Mouse (Mus musculus) kidney, embryonic 16.5 days (tissue): ENCODE results near the gene Dazap1. TPM values are rescaled to one million over a fixed set of nuclear protein-coding genes. Genes with fewer than 3 reads are reported as not detected.
"Not testable (repeated sequence)": the region's sequence is repeated elsewhere in the genome, so short reads cannot be mapped to it uniquely, and the experiment has no call there.

Experiments
- ATAC-seq: fragments of 200-750 bp; cut with Nextera tagmentation; 2 replicates; pipeline ENCODE4 v1.8.0; 2017; ENCODE audit warnings: moderate TSS enrichment; ENCODE audit not compliant: low FRiP score, low TSS enrichment
- H3K27ac ChIP-seq: fragments of 300-500 bp; sonication (generic); 2 replicates; pipeline ENCODE4 v1.5.1; 2014; ENCODE audit warnings: low read length
- H3K27me3 ChIP-seq: fragments of 300-500 bp; sonication (generic); 2 replicates; pipeline ENCODE4 v1.6.1; 2014; ENCODE audit warnings: low read length, control low read depth, mixed read lengths; ENCODE audit not compliant: insufficient read depth
- H3K36me3 ChIP-seq: fragments of 300-500 bp; sonication (generic); 2 replicates; pipeline ENCODE4 v1.6.1; 2014; ENCODE audit warnings: low read length, control low read depth, mixed read lengths; ENCODE audit not compliant: insufficient read depth
- H3K4me1 ChIP-seq: fragments of 300-500 bp; sonication (generic); 2 replicates; pipeline ENCODE4 v1.6.1; 2014; ENCODE audit warnings: low read length, control low read depth, mixed read lengths; ENCODE audit not compliant: insufficient read depth
- H3K4me2 ChIP-seq: fragments of 300-500 bp; sonication (generic); replicated peaks from 2 replicates; pipeline ENCODE4 v1.6.1; 2014; ENCODE audit warnings: low read depth, low read length
- H3K4me3 ChIP-seq: fragments of 300-500 bp; sonication (generic); 2 replicates; pipeline ENCODE4 v1.5.1; 2014; ENCODE audit warnings: mild to moderate bottlenecking, low read length
- H3K9ac ChIP-seq: fragments of 300-500 bp; sonication (generic); replicated peaks from 2 replicates; pipeline ENCODE4 v1.6.1; 2014; ENCODE audit warnings: low read length
- H3K9me3 ChIP-seq: fragments of 300-500 bp; sonication (generic); 2 replicates; pipeline ENCODE4 v1.6.1; 2016; ENCODE audit warnings: low read length, control low read depth
- WGBS: fragments of 180-500 bp; shearing (Covaris S2); extraction: QIAGEN DNeasy Blood & Tissue Kit; methylation state at CpG from one replicate; pipeline ENCODE4 v1.1.7; 2014; 5-methylcytosine and 5-hydroxymethylcytosine counted together
- polyA plus RNA-seq: library from polyadenylated mRNA; unstranded; fragments of >200 nt; fragmentation: Nextera tagmentation; extraction: Ambion mirVana; gene quantifications from 2 replicates; pipeline ENCODE4 v1.2.1, GENCODE M21; 2015

Gene Dazap1
- polyA plus RNA-seq, 1 experiment from 2014 or later, result 55.4 TPM

DNA sequence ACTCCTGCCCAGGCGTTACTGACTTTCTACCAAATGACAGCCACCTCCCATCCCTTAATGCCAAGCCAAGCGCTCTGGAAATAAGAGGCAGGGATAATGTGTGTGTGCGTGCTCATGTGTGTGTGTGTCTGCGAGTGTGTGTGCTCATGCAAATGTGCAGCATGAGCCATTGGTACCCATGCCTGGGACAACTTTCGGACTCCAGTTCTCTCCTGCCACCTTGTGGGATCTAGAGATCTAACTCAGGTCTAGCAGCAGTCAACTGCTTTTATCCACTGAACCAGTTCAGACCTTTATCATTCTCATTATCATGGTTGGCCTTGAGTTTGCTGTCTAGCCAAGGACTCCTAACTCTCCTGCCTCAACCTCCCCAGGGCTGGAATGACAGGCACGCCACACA, 13.4 kb upstream of the Dazap1 start:
- Histone ChIP-seq H3K27me3 (no peaks in the 10 kb centered on the region), H3K36me3 (peaks cover 19% of the 10 kb centered on the region), H3K4me2 (no peak overlapping the region), H3K9ac (no peak overlapping the region), H3K27ac (no peak overlapping the region), H3K9me3 (no peaks in the 10 kb centered on the region), H3K4me1 (peaks cover 17% of the 10 kb centered on the region), H3K4me3 (no peak overlapping the region)
- no peak for ATAC-seq
- 41% methylated on average over 6 of the region's 6 CpGs for WGBS

DNA sequence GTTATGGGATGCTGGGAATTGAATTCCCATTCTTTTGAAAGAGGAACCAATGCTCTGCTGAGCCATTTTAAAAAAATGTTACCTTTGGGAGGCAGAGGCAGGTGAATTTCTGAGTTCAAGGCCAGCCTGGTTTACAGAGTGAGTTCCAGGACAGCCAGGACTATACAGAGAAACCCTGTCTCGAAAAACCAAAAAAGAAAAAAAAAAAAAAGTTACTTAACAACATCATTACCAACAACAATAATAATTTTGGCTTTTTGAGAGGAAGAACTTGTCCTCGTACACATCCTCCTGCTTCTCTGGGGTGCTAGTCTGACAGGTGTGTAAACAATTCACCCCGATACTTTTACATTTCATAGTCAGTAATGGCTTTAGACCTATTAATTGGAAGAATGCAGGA, 12.8 kb upstream of the Dazap1 start:
- H3K27me3 ChIP-seq, H3K9ac ChIP-seq, ATAC-seq, H3K9me3 ChIP-seq, H3K27ac ChIP-seq: not testable (repeated sequence)
- WGBS, result 27% methylated on average over 3 of the region's 3 CpGs
- H3K4me1 ChIP-seq, result peaks cover 17% of the 10 kb centered on the region
- peak overlapping the region; percentile 97 for H3K4me3 ChIP-seq
- peak overlapping the region; percentile 51 for H3K4me2 ChIP-seq
- peaks cover 14% of the 10 kb centered on the region for H3K36me3 ChIP-seq

DNA sequence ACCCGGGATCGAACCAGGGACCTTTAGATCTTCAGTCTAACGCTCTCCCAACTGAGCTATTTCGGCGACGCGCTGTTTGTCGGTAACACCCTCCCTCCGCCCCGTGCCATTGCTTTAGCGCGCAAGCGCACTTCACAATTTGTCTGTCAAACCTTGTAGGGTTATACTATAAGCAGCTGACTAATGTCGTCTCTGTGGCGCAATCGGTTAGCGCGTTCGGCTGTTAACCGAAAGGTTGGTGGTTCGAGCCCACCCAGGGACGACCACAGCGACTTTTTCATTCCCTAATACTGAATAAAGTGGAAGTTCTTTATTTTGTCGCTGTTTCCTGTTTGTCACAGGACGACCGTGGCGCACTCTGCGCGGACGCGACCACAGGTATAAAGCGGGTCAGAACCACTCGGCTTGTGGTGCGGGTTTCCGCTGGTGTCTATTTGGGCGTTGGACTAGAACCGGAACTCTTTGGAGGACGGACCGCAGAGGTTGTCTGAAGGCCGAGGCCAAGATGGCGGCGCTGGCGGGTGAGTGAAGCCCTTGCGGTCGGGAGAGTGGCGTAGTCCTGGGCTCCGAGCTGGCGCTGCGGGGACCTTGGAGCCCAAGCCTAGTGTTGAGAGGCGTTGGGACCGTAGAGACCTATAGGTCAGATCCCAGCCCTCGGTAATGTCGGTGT, 12.2 kb upstream of the Dazap1 start, which contains the start of gene Ndufs7:
Gene Ndufs7 (plus strand): TSS at position 151 of the 670 bp plus-strand sequence.
- peak within 1 kb of the TSS; percentile 97 for H3K4me3 ChIP-seq
- no peaks in the 10 kb centered on the region for H3K27me3 ChIP-seq
- no peaks in the 10 kb centered on the region for H3K9me3 ChIP-seq
- peaks cover 17% of the 10 kb centered on the region for H3K4me1 ChIP-seq
- WGBS, result 0% methylated on average over 53 of the region's 53 CpGs
- peak within 1 kb of the TSS; percentile 96 for H3K9ac ChIP-seq
- H3K4me2 ChIP-seq, result peak within 1 kb of the TSS; percentile 84
- H3K36me3 ChIP-seq, result peaks cover 14% of the 10 kb centered on the region
- ATAC-seq, result peak; percentile 90
- H3K27ac ChIP-seq, result peak within 1 kb of the TSS; percentile 96

DNA sequence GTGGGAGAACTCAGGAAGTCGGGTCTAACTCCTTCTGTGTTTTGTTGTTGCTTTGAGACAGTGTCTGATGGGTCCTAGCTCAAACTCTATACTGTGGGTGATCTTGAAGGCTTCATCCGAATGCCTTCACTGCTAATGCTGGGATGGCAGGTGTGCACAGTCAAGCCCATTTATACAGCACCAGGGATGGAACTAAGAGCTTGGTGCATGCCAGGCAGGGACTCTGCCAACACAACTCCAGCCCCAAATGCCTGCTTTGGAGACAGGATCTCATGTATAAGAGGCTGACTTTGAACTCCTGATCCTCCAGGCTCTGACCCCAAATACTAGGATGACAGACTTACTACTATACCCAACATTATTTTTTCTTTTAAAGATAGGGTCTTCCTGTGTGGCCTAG, 11.2 kb upstream of the Dazap1 start:
- no peaks in the 10 kb centered on the region for H3K27me3 ChIP-seq
- no peak overlapping the region for H3K27ac ChIP-seq
- peak overlapping the region; percentile 96 for H3K9ac ChIP-seq
- peak overlapping the region; percentile 84 for H3K4me2 ChIP-seq
- H3K9me3 ChIP-seq, result no peaks in the 10 kb centered on the region
- peak overlapping the region; percentile 97 for H3K4me3 ChIP-seq
- peaks cover 17% of the 10 kb centered on the region for H3K4me1 ChIP-seq
- no peak for ATAC-seq
- H3K36me3 ChIP-seq, result peaks cover 19% of the 10 kb centered on the region
- WGBS, result 32% methylated on average over 2 of the region's 2 CpGs

DNA sequence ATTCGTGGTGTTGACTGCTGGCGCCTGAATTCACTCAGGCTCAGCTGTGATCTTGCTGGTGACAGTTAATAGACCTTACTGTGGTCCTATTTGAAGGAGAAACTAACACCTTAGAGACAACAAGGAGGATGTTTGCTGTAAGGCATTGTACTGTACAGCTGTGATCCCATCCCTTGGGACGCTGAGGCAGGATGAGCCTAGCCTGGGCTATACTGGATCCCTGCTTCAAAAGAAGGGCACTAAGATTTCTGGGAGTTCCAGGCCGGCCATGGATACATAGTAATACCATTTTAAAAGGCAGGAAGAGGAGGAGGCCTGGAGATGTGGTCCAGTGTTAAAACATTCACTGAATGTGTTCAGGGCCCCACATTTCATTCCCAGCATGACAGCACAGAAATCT, 10.7 kb upstream of the Dazap1 start:
- Histone ChIP-seq H3K4me1 (peaks cover 17% of the 10 kb centered on the region), H3K9ac (no peak overlapping the region), H3K27ac (no peak overlapping the region), H3K36me3 (peaks cover 24% of the 10 kb centered on the region), H3K4me2 (peak overlapping the region; percentile 84), H3K27me3 (no peaks in the 10 kb centered on the region), H3K9me3 (no peaks in the 10 kb centered on the region), H3K4me3 (peak overlapping the region; percentile 97)
- WGBS, result 92% methylated on average over 4 of the region's 4 CpGs
- ATAC-seq, result no peak

DNA sequence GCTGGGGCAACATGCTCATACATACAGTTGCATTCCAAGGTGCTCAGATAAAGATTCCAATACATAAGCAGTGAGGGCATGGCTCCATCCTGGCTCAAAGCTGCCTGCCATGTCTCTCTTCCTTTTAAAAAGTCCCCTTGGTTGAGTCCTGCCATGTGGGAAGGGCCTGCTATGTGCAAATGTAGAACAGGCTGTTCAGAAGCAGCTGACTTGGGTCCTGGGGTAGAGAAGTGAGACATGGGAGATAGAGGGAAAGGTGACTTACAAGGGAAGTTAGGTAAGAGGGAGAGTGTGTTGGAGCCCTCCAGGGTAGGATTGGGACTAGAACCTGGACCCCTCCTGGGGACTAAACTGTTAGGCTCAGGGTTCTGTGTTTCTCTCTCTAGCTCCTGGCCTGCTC, 9.3 kb upstream of the Dazap1 start:
- Histone ChIP-seq H3K4me1 (peaks cover 17% of the 10 kb centered on the region), H3K9ac (no peak overlapping the region)

DNA sequence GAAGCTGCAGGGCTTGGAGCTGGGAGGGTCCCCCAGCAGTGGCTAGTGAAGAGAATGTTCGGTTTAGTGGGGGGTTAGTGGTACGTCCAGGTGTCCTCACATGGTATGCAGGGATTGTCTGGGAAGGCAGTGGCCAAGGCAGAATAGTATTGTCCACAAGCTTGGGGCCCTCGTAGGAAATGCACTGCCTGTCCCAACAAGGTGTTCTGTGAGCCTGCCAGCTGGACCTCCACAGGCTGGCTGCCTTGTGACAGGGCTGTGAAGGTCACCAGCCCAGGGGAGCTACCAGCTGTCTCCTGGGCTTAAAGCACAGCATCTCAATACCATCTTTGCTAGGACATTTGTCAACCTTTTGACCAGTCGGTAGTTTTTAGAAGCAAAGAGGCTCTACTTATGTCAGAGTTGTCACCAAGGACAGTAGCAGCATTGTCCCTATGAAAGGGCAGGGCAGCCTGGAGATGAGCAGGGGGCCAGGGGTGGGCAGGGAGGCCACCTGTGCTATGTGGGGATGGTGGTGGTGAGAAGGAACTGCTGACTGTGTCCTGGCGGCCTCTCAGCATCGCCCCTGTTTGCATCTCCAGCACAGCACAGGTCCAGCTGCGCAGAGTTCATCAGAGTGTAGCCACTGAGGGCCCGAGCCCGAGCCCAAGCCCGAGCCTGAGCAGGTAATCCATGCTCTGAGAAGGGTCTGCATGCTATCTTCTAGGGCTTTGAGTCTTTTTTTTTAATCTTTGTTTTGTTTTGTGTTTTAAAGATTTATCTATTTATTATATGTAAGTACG, 8.6 kb upstream of the Dazap1 start:
- no peak overlapping the region for H3K4me3 ChIP-seq
- no peak overlapping the region for H3K4me2 ChIP-seq
- peaks cover 17% of the 10 kb centered on the region for H3K4me1 ChIP-seq
- no peak for ATAC-seq
- WGBS, result 95% methylated on average over 11 of the region's 11 CpGs
- no peaks in the 10 kb centered on the region for H3K9me3 ChIP-seq
- H3K36me3 ChIP-seq, result peaks cover 43% of the 10 kb centered on the region
- no peaks in the 10 kb centered on the region for H3K27me3 ChIP-seq
- no peak overlapping the region for H3K27ac ChIP-seq
- no peak overlapping the region for H3K9ac ChIP-seq

More for the DNA sequence above, 9.3 kb upstream of the Dazap1 start:
- Histone ChIP-seq H3K36me3 (peaks cover 39% of the 10 kb centered on the region), H3K9me3 (no peaks in the 10 kb centered on the region), H3K27ac (no peak overlapping the region), H3K27me3 (no peaks in the 10 kb centered on the region), H3K4me2 (no peak overlapping the region), H3K4me3 (no peak overlapping the region)
- ATAC-seq, result no peak

DNA sequence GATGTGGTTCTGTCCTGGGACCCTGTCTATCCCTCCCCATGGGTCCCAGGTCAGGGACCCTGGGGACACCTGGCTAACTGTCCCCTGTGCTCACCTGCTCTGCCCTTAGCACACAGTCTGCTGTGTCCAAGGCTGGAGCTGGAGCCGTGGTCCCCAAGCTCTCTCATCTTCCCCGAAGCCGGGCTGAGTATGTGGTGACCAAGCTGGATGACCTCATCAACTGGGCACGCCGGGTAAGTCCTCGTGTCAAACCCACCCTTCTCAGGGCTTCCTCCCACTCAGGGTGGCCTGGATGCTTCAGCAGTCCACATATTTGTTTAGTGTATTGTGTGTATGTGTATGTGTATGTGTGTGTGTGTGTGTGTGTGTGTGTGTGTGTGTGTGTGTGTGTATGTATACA, 7.7 kb upstream of the Dazap1 start:
- WGBS, result 87% methylated on average over 6 of the region's 6 CpGs
- H3K4me2 ChIP-seq, result no peak overlapping the region
- H3K4me1 ChIP-seq, result peaks cover 10% of the 10 kb centered on the region
- H3K27me3 ChIP-seq, result no peaks in the 10 kb centered on the region
- no peak overlapping the region for H3K4me3 ChIP-seq
- no peak overlapping the region for H3K9ac ChIP-seq
- H3K36me3 ChIP-seq, result peaks cover 50% of the 10 kb centered on the region
- H3K9me3 ChIP-seq, result no peaks in the 10 kb centered on the region
- no peak for ATAC-seq
- no peak overlapping the region for H3K27ac ChIP-seq

DNA sequence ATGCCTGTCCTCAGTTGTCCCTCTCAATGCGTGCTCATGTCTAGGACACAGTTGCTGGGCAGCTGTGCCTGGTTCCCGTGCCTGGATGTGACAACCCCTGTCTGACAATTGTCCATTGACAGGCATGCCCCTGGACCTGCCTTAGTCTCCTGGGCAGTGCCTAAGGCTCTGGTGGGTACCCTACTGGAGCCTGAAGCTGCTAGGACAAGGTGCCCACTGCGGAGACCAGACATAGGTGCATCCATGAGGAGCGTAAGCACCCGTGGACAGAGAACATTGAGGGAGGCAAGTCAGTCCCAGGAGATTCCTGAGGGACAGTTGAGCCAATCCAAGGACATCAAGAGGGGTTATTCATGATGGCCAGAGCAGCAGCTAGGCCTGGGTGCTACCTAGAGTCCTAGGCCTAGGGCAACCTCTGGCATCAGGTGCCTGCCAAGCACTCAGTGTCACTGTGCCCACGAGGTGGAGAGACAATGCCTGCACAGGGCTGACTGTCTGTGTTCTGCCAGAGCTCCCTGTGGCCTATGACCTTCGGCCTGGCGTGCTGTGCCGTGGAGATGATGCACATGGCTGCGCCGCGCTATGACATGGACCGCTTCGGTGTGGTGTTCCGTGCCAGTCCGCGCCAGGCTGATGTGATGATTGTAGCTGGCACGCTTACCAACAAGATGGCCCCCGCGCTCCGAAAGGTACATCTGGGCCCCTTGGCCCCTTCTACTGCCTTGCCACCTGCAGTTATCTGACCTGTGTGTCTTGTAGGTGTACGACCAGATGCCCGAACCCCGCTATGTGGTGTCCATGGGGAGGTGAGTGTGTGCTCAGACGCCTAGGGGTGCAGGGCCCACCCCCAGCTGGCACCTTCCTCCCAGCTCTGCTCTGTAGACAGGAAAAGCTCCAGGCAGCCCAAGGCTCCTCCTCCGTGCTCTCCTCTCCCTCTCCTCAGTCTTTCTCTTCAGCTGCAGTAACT, 6.7 kb upstream of the Dazap1 start:
- H3K9me3 ChIP-seq, result no peaks in the 10 kb centered on the region
- H3K36me3 ChIP-seq, result peaks cover 54% of the 10 kb centered on the region
- 93% methylated on average over 26 of the region's 26 CpGs for WGBS
- H3K27ac ChIP-seq, result no peak overlapping the region
- no peak overlapping the region for H3K9ac ChIP-seq
- no peak for ATAC-seq
- no peak overlapping the region for H3K4me3 ChIP-seq
- peaks cover 14% of the 10 kb centered on the region for H3K4me1 ChIP-seq
- H3K27me3 ChIP-seq, result no peaks in the 10 kb centered on the region
- no peak overlapping the region for H3K4me2 ChIP-seq
